Mouse (Mus musculus): ENCODE data around the gene Pfn3.
"Not testable (repeated sequence)": the region's sequence is repeated elsewhere in the genome, so short reads cannot be mapped to it uniquely, and the experiment has no call there.

Pfn3 gene

DNA sequence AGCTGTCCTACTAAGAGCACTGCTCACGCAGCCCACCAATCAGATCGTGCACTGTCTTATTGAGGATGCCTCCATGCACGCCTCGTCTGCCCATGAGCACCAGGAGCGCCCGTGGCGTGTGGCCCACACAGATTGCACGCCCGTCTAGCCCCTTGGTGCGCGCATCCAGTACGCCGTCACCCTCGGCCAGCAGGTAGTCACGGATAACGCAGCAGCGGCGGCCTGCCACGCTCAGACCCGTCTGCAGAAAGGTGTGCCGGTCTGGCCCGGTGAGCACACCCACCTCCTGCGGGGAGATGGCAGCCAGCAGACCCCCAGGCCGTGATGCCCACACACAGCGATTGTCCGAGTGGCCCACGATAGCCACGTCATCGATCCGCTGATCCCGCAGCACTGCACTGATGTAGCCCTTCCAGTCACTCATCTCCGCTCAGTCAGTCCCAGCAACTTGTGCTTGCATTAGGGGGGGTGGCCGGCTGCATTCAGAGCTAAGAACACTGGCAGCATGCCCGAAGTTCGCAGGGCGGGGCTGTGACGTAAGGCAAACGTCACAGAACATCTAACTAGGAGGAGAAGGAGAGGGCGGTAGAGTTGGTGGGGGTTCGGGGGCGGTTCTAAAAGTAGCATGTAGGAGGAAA, at the start of gene Pfn3:
Pfn3 (minus strand) TSS at position 490 of the 638 bp plus-strand sequence.
- peak in 1 of 2 experiments; percentile 50 for DNase-seq (ENCODE audit: low spot score in 2 of 2)

DNA sequence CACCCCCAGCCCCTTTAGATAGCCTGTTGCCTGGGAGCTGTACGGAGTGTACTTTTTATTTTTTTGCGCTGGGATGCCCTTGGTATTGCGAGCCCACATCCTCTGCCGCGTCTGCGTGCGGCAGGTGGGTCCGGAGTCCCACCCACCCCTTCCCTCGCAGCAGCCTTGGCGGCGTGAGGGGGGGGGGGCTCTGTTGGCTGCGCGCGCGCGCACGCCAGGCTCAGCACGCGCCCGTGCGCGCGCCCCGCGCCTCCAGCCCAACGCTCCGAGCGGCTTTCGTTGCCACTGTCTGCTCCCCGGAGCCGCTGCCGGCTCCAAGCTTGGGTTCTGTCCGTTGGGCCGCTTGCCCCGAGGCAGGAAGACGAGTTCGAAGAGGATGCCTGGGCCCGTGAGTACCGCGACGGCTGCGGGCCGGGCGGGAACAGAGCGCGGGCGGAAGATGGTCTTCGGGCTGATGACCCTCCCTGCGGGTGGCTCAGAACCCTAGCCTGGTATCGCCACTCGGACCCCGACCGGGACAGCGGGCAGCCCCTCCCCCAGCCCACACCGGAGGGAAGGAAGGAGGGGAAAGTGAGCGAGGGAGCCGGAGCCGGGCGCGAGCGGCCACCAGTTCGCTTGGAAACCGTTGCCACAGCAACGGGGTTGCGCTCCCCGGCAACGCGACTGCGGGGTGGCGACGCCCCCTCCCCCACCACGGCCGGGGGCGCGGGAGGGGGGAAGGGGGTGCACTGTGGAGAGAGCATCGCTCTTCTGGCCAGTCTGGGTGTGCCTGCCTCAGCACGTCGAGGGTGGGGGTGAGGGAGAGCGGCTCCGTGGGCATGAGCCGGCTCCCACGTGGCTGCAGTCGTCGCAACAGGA, 49.2 kb upstream of the Pfn3 start, which contains the start of gene Prr7:
Prr7 (plus strand) TSS at position 241 of the 858 bp plus-strand sequence.
- DNase-seq (ENCODE audit: low spot score in 2 of 2): peak; percentile 50 to 58

DNA sequence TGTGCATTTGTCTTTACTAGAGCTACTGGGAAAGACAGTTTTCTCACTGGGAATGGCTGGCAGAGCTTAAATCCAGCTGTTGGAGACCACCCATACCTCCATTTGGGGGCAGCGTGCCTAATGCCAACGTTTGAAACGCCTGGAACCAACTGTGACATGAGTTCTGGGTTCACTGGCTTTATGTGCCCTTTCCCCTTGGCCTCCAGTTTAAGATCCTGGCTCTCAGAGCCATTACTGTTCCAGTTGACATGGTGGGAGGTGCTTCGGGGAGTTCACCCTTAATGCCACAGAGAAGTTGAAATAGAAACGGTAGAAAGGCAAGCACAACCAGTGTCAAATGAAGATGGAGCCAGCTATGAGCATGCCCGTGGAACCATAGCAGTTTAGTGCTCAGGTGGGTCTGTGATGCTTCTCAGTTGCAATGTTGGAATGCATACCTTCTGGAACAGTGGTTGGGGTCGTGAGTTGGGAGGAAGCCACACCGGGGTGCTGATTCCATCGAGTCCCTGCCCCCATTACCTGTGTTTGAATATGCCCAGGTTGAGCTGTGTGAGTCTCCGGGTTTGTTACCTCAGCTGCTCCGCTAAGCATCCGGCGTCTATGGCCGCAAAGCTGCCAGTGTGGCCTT, 48.5 kb upstream of the Pfn3 start:
- DNase-seq (ENCODE audit: low spot score in 2 of 2): peak in 1 of 2 experiments; percentile 50

- no peak for DNase-seq (ENCODE audit: low spot score in 2 of 2)
Measured at GRCm38 (mm10) chr13:55462965-55463364, 47.9 kb upstream of the Pfn3 start.

DNA sequence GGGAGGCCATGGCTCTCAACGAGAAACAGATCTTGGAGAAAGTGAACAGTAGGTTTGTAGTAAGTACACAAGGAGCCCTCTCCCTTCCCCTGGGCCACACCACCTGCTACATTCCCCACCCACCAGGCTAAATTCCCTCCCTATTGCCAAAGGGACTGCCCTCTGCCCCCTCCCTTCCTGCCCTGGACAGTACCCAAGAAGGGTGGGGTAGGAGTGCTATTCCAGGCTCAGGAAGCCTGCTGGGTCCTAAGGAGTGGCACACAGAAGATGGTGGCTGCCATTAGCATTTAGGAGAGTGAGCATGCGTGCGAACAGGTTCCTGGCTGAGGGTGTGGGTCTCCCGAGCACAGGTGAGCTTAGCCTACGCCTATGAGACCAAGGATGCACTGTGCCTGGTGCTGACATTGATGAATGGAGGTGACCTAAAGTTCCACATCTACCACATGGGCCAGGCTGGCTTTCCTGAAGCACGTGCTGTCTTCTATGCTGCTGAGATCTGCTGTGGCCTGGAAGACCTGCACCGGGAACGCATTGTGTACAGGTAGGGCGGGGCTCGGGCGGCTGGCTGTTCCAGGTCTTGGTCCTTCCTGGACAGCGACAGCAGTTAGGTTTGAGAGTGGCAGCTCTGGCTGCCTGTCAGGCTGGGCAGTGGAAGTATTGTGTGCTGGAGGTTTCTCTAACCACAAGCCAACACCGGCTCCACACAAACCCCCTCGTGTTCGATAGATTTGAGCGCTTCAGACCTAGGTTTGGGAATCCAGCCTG, 36.9 kb upstream of the Pfn3 start:
- DNase-seq (ENCODE audit: low spot score in 2 of 2): no peak

- DNase-seq (ENCODE audit: low spot score in 2 of 2): no peak
Measured at GRCm38 (mm10) chr13:55451296-55451695, 36.3 kb upstream of the Pfn3 start.

DNA sequence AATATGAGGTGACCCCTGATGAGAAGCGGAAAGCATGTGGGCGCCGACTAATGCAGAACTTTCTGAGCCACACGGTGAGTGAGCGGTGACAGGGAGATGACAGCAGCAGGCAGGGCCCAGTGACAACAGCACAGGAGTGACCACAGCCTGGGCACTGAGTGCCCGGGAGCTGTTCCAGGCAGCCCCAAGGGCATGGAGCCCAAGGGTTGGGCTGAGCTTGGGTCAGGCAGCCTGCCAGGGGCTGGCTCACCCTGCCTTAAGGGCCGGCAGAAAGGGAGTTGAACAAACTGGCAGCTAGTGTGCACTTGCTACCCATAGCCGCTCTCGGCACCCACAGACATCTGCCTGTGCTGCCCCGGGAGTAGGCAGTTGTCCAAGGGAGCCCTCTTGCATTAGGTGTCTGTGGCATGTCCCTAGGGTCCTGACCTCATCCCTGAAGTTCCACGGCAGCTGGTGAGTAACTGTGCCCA, 35.5 kb upstream of the Pfn3 start:
- DNase-seq (ENCODE audit: low spot score in 2 of 2): no peak

GRCm38 (mm10) chr13:55449679-55450441, 34.8 kb upstream of the Pfn3 start:
- DNase-seq (ENCODE audit: low spot score in 2 of 2): peak in 1 of 2 experiments; percentile 70

DNA sequence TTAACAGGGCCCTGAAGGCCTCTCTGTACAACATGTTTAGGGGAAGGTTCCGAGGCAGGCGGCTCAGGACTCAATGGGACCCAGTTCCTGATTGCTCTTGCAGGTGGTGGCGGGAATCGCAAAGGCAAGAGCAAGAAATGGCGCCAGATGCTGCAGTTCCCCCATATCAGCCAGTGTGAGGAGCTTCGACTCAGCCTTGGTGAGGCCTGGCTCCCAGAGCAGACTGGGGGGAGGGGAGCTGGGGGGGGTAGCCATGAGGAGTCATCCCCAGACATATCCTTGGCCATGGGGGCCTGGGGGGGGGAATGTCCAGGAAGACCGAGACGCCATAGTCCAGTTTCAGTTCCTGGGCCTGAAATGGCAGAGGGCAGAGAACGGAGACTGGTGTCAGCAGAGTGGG, 34.2 kb upstream of the Pfn3 start:
- DNase-seq (ENCODE audit: low spot score in 2 of 2): no peak

DNA sequence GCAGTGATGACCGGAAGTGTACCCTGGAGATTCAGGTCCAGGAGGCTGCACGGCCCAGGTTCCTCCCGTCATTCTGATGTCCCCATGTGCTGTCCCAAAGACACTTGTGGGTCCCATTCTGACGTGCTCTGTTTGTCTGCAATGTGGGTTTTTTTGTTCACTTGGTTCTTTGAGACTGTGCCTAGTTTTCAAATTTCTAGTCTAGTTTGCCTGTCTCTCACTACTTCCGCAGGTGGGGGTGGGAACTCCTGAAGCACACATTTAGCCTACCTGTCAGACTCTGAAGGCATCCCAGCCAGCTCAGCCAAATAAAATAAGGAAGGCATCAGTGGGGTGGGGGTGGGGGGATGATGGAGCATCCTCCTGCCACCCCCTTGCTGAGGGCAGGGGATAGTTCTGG, 33.1 kb upstream of the Pfn3 start:
- no peak for DNase-seq (ENCODE audit: low spot score in 2 of 2)

DNA sequence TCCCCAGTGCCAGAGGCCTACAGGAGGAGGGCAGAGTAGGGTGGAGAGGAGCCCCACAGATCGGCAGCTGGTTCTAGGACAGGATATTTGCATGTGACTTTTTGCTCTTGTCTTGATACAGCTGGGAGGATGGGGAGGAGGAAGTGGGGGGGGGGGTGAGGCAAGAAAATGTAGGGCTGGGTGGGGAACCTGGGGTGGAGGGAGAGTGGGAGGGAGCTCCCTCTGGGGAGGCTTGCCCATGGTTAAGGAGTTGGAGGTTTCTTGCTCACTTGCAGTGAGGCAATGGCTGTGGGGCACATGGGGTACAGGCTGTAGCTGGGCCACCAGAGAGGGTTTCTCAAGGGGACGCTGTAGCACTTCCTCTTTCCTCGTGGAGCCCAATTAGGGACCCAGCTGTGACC, 32.5 kb upstream of the Pfn3 start:
- peak in 1 of 2 experiments; percentile 71 for DNase-seq (ENCODE audit: low spot score in 2 of 2)

DNA sequence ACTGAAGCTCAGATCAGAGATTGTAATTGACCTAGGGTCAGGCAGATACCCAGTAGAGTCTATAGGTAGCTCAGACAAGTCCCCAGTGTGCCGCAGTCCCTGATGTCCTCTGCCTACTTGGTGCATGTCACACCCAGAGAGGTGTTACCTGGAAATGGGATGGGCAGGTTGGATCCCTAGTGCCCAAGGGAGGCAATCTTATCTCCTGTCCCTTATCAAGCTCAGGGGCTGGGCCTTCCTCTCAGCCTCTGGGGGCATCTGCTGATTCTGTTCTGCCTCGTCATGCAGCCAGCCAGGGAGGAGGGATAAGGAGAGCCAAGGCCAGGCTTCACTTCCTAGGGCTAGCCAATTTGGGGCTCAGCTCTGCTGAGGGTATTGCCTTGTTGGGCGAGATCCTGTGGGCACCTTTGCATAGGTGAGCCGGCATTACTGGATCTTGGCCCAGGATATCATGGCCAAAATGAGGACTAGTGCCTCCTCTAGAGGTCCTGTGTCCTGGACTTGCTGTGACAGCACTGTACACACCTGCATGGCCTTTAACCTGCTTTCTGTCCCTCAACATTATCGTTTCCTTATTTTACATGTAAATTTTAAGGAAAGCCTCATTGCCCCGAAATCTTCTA, 31.6 kb upstream of the Pfn3 start:
- peak; percentile 62 to 64 for DNase-seq (ENCODE audit: low spot score in 2 of 2)

DNA sequence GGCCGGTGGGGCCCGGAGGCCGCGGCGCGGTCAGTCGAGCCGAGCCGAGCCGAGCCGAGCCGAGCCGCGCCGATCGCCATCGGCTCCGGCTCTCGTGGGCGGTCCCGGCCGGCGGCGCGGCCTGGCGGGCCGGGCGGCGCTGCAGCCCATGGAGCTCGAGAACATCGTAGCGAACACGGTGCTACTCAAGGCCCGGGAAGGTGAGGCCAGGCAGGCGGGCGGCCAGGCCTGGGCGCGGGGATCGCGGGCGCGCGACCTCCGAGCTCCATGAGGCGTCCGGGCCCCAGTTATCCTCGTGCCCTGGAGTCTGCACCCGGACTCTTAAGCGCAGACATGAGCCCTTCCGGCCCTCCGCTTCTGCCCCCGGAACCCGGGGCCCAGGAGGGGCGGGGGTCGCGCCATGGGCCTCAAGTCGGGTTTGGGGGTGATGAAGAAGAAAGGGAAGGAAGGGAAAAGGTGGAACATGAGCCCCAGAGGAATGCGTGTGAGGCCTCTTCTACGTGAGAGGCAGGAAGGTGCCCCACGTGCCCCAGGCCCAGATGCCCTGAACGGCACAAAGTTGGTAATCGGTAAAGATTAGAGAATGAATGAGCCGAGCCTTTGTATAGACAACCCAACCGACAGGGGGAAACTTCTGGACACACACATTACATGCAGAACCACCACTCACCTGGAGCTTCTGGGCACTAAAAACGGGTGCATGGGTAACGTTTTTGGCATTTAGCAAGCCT, 30.5 kb upstream of the Pfn3 start:
- DNase-seq (ENCODE audit: low spot score in 2 of 2): peak in 1 of 2 experiments; percentile 68

DNA sequence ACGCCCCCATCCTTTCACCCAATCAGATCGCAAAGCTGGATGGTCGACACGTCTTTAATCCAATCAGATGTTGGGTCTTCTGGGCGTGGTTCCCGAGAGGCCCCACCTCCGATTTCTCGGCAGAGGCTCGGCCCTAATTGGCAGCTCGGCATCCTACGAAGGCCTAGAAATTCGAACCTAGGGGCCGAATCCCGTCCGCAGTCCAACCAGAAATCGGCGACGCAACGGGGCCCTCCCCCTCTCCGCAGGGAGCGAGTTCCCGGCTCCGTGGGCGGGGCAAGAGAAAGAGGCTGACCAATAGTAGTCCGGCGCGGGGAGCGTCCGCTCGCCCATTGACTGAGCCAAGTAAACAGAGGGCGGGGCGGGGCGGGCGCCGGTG, 29.9 kb upstream of the Pfn3 start, which contains the start of gene Grk6:
Grk6 (plus strand) TSS at position 136 of the 379 bp plus-strand sequence.
- peak; percentile 99 for DNase-seq (ENCODE audit: low spot score in 2 of 2)

- peak in 1 of 2 experiments; percentile 89 for DNase-seq (ENCODE audit: low spot score in 2 of 2)
Measured at GRCm38 (mm10) chr13:55444286-55444936, 29.4 kb upstream of the Pfn3 start.

GRCm38 (mm10) chr13:55443799-55444285, 28.8 kb upstream of the Pfn3 start:
- DNase-seq (ENCODE audit: low spot score in 2 of 2): no peak

- not testable (repeated sequence) for DNase-seq (ENCODE audit: low spot score in 2 of 2)
Measured at GRCm38 (mm10) chr13:55437111-55437629, 22.1 kb upstream of the Pfn3 start.

- DNase-seq (ENCODE audit: low spot score in 2 of 2): peak in 1 of 2 experiments; percentile 51
Measured at GRCm38 (mm10) chr13:55431889-55432685, 17.1 kb upstream of the Pfn3 start.
